Mouse (Mus musculus) hindbrain, postnatal 0 days (tissue): Measurements from ENCODE around the gene Stard9. TPM values are rescaled to one million over a fixed set of nuclear protein-coding genes. Genes with fewer than 3 reads are reported as not detected.
A peak's percentile ranks its signal among the peaks of the same experiment; 100 is the strongest.

Source experiments
- ATAC-seq: fragments of 200-750 bp; cut with Nextera tagmentation; 2 replicates; pipeline ENCODE4 v1.8.0; 2017; ENCODE audit warnings: mild to moderate bottlenecking, moderate TSS enrichment, moderate library complexity
- DNase-seq: peaks from one replicate; pipeline ENCODE4 v3.0.0-alpha.2; 2015; ENCODE audit warnings: low spot score
- H3K27ac ChIP-seq: fragments of 300-500 bp; sonication (generic); 2 replicates; pipeline ENCODE4 v1.5.1; 2014; ENCODE audit warnings: mild to moderate bottlenecking
- H3K27me3 ChIP-seq: fragments of 300-500 bp; sonication (generic); 2 replicates; pipeline ENCODE4 v1.6.1; 2014; ENCODE audit warnings: low read length, mixed read lengths; ENCODE audit not compliant: insufficient read depth
- H3K36me3 ChIP-seq: fragments of 300-500 bp; sonication (generic); 2 replicates; pipeline ENCODE4 v1.6.1; 2014; ENCODE audit warnings: low read length, mixed read lengths; ENCODE audit not compliant: insufficient read depth
- H3K4me1 ChIP-seq: fragments of 300-500 bp; sonication (generic); 2 replicates; pipeline ENCODE4 v1.6.1; 2014; ENCODE audit warnings: antibody characterized with exemption, low read length, mixed read lengths; ENCODE audit not compliant: insufficient read depth
- H3K4me2 ChIP-seq: fragments of 300-500 bp; sonication (generic); 2 replicates; pipeline ENCODE4 v1.6.1; 2014; ENCODE audit warnings: low read depth, mild to moderate bottlenecking, low read length, moderate library complexity, mixed read lengths
- H3K4me3 ChIP-seq: fragments of 300-500 bp; sonication (generic); 2 replicates; pipeline ENCODE4 v1.5.1; 2014; ENCODE audit warnings: low read length
- H3K9ac ChIP-seq: fragments of 300-500 bp; sonication (generic); replicated peaks from 2 replicates; pipeline ENCODE4 v1.6.1; 2014; ENCODE audit warnings: mild to moderate bottlenecking, low read length, moderate library complexity, mixed read lengths
- H3K9me3 ChIP-seq: fragments of 300-500 bp; sonication (generic); 2 replicates; pipeline ENCODE4 v1.6.1; 2016; ENCODE audit warnings: low read length, mixed read lengths
- CTCF ChIP-seq: IDR thresholded peaks from 2 replicates; pipeline ENCODE4 v1.5.1; 2016; ENCODE audit warnings: antibody characterized with exemption, control low read depth, low read depth
- WGBS: fragments of 180-500 bp; shearing (Covaris S2); extraction: QIAGEN DNeasy Blood & Tissue Kit; methylation state at CpG from one replicate; pipeline ENCODE4 v1.1.7; 2014; 5-methylcytosine and 5-hydroxymethylcytosine counted together
- polyA plus RNA-seq: library from polyadenylated mRNA; unstranded; fragments of >200 nt; fragmentation: Nextera tagmentation; extraction: Ambion mirVana; gene quantifications from 2 replicates; pipeline ENCODE4 v1.2.1, GENCODE M21; 2015
- total RNA-seq: library from RNA; depleted of rRNA; stranded (reverse); fragments of >200 nt; gene quantifications from 2 replicates; pipeline ENCODE4 v1.2.3, GENCODE M21; 2014

Stard9 gene
- total and polyA plus RNA-seq, 2 experiments from 2014 or later, result 3.1 to 18.5 TPM

GRCm38 (mm10) chr2:120721911-120722310 lies 93.0 kb downstream of the Stard9 start:
- Histone ChIP-seq H3K4me1 (no peaks in the 10 kb centered on the region), H3K36me3 (peaks cover 82% of the 10 kb centered on the region), H3K27ac (no peak overlapping the region), H3K4me2 (no peak overlapping the region), H3K27me3 (no peaks in the 10 kb centered on the region), H3K9ac (no peak overlapping the region), H3K9me3 (no peaks in the 10 kb centered on the region), H3K4me3 (no peak overlapping the region)
- no peak for DNase-seq
- WGBS, result 94% methylated on average over 2 of the region's 2 CpGs
- ATAC-seq, result no peak
- no peak for TF ChIP-seq CTCF

GRCm38 (mm10) chr2:120722491-120722890 lies 93.6 kb downstream of the Stard9 start:
- Histone ChIP-seq H3K9ac (no peak overlapping the region), H3K27ac (no peak overlapping the region), H3K4me2 (no peak overlapping the region), H3K4me1 (no peaks in the 10 kb centered on the region), H3K9me3 (no peaks in the 10 kb centered on the region), H3K27me3 (no peaks in the 10 kb centered on the region), H3K36me3 (peaks cover 87% of the 10 kb centered on the region), H3K4me3 (no peak overlapping the region)
- WGBS, result 63% methylated on average over 8 of the region's 8 CpGs
- no peak for TF ChIP-seq CTCF
- ATAC-seq, result peak; percentile 55; the same call in 1 of the 2 replicates
- DNase-seq, result no peak

GRCm38 (mm10) chr2:120723621-120724020 lies 94.7 kb downstream of the Stard9 start:
- H3K36me3 ChIP-seq, result peaks cover 81% of the 10 kb centered on the region
- WGBS, result 78% methylated on average over 4 of the region's 4 CpGs

DNA sequence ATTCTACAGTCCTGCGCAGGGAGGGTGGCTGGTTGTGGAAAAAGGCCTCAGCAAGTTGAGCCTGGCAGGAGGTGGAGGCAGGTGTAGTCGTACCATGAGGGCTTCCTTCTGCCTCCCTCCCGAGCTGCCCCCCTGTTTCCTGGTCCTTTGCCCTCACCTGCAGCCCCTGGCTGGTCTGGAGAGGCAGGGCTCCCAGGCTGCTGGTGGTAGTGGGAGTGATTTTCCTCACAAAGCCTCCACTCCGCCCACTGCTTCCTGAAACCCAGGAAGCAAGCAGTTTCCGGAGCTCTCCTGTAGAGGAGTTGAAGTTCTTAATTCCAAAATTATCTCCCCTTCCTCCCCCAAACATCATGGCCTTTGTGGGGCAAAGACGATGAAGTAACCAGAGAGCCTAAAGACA lies 95.3 kb downstream of the Stard9 start:
- Histone ChIP-seq H3K4me1 (peaks cover 8% of the 10 kb centered on the region), H3K4me2 (no peak overlapping the region), H3K9me3 (no peaks in the 10 kb centered on the region), H3K9ac (no peak overlapping the region), H3K36me3 (peaks cover 76% of the 10 kb centered on the region), H3K4me3 (no peak overlapping the region), H3K27ac (no peak overlapping the region), H3K27me3 (no peaks in the 10 kb centered on the region)
- TF ChIP-seq CTCF, result no peak
- WGBS, result 89% methylated on average over 6 of the region's 6 CpGs
- ATAC-seq (no peak), DNase-seq (no peak)

More at GRCm38 (mm10) chr2:120723621-120724020, 94.7 kb downstream of the Stard9 start:
- no peaks in the 10 kb centered on the region for H3K9me3 ChIP-seq
- peaks cover 2% of the 10 kb centered on the region; the same call in 1 of the 2 replicates for H3K4me1 ChIP-seq
- no peak overlapping the region for H3K4me3 ChIP-seq
- no peak overlapping the region for H3K4me2 ChIP-seq
- H3K9ac ChIP-seq, result no peak overlapping the region
- no peak overlapping the region for H3K27ac ChIP-seq
- DNase-seq (no peak), ATAC-seq (no peak)
- TF ChIP-seq CTCF, result no peak
- no peaks in the 10 kb centered on the region for H3K27me3 ChIP-seq

GRCm38 (mm10) chr2:120729775-120730585 lies 101.1 kb downstream of the Stard9 start:
- H3K4me1 ChIP-seq, result peaks cover 23% of the 10 kb centered on the region
- H3K4me3 ChIP-seq, result peak overlapping the region; percentile 94
- peak overlapping the region; percentile 90 for H3K9ac ChIP-seq
- H3K4me2 ChIP-seq, result peak overlapping the region; percentile 98
- H3K9me3 ChIP-seq, result no peaks in the 10 kb centered on the region
- ATAC-seq (no peak), DNase-seq (peak; percentile 14)
- H3K36me3 ChIP-seq, result peaks cover 29% of the 10 kb centered on the region
- H3K27me3 ChIP-seq, result no peaks in the 10 kb centered on the region
- WGBS, result 5% methylated on average over 23 of the region's 23 CpGs
- peak overlapping the region; percentile 95; the same call in 1 of the 2 replicates for H3K27ac ChIP-seq
- no peak for TF ChIP-seq CTCF

DNA sequence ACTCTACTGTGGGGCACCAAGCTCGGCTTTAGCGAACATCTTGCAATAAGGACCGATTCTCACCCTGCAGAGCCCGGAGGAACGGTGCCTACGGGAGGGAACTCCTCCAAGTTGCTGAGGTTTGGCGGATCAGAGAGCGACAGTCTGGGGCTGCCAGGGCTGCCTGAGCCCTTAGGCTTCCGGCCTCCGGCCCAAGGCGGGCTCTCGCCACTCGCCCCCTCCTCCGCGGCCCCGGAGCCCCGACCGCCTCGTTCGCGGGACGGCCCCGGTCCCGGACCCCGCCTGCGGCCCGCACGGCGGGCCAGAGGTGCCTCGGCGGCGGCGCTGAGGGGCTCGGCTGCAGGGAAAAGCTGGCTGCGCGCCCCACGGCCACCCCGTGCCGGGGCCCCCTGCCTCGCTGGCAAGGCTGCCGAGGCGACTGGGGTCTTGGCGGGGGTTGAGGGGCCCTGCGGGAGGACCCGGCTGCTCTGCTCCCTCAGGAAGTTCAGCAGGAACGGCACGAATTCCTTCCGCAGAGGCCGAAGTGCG lies 101.8 kb downstream of the Stard9 start:
- Histone ChIP-seq H3K4me2 (peak overlapping the region; percentile 98), H3K27me3 (no peaks in the 10 kb centered on the region), H3K9me3 (no peaks in the 10 kb centered on the region), H3K27ac (peak overlapping the region; percentile 95), H3K4me1 (peaks cover 23% of the 10 kb centered on the region), H3K36me3 (peaks cover 22% of the 10 kb centered on the region), H3K4me3 (peak overlapping the region; percentile 94), H3K9ac (peak overlapping the region; percentile 90)
- ATAC-seq, result peak; percentile 27
- no peak for TF ChIP-seq CTCF
- DNase-seq, result no peak
- WGBS, result under 1% methylated on average over 47 of the region's 50 CpGs
